Mouse (Mus musculus) kidney, postnatal 0 days (tissue): ENCODE results near the gene Nfia. TPM values are rescaled to one million over a fixed set of nuclear protein-coding genes. Genes with fewer than 3 reads are reported as not detected.

ENCODE experiments used
- ATAC-seq: fragments of 200-750 bp; cut with Nextera tagmentation; replicated peaks from 2 replicates; pipeline ENCODE4 v1.8.0; 2017; ENCODE audit warnings: low read depth, moderate number of reproducible peaks, moderate TSS enrichment, moderate library complexity; ENCODE audit not compliant: low FRiP score
- DNase-seq: peaks from one replicate; pipeline ENCODE4 v3.0.0-alpha.2; 2016; ENCODE audit warnings: low spot score
- H3K27ac ChIP-seq: fragments of 300-500 bp; sonication (generic); 2 replicates; pipeline ENCODE4 v1.5.1; 2014; ENCODE audit warnings: mild to moderate bottlenecking
- H3K27me3 ChIP-seq: fragments of 300-500 bp; sonication (generic); 2 replicates; pipeline ENCODE4 v1.6.1; 2014; ENCODE audit warnings: low read length, mixed read lengths; ENCODE audit not compliant: insufficient read depth
- H3K36me3 ChIP-seq: fragments of 300-500 bp; sonication (generic); 2 replicates; pipeline ENCODE4 v1.6.1; 2014; ENCODE audit warnings: low read length, mixed read lengths; ENCODE audit not compliant: insufficient read depth
- H3K4me1 ChIP-seq: fragments of 300-500 bp; sonication (generic); replicated peaks from 2 replicates; pipeline ENCODE4 v1.6.1; 2014; ENCODE audit warnings: antibody characterized with exemption, low read length, mixed read lengths; ENCODE audit not compliant: insufficient read depth
- H3K4me2 ChIP-seq: fragments of 300-500 bp; sonication (generic); 2 replicates; pipeline ENCODE4 v1.6.1; 2014; ENCODE audit warnings: mild to moderate bottlenecking, low read length, moderate library complexity, mixed read lengths
- H3K4me3 ChIP-seq: fragments of 300-500 bp; sonication (generic); replicated peaks from 2 replicates; pipeline ENCODE4 v1.5.1; 2014; ENCODE audit warnings: low read depth, low read length
- H3K9ac ChIP-seq: fragments of 300-500 bp; sonication (generic); 2 replicates; pipeline ENCODE4 v1.6.1; 2014; ENCODE audit warnings: low read depth, low read length
- H3K9me3 ChIP-seq: fragments of 300-500 bp; sonication (generic); replicated peaks from 2 replicates; pipeline ENCODE4 v1.6.1; 2016; ENCODE audit warnings: low read length, inconsistent platforms, mixed read lengths
- CTCF ChIP-seq: IDR thresholded peaks from 2 replicates; pipeline ENCODE4 v1.5.1; 2016; ENCODE audit warnings: antibody characterized with exemption, low read depth, mild to moderate bottlenecking, moderate library complexity
- WGBS: fragments of 180-500 bp; shearing (Covaris S2); extraction: QIAGEN DNeasy Blood & Tissue Kit; methylation state at CpG from one replicate; pipeline ENCODE4 v1.1.7; 2014; 5-methylcytosine and 5-hydroxymethylcytosine counted together
- polyA plus RNA-seq: library from polyadenylated mRNA; unstranded; fragments of >200 nt; fragmentation: Nextera tagmentation; extraction: Ambion mirVana; gene quantifications from 2 replicates; pipeline ENCODE4 v1.2.1, GENCODE M21; 2015

Gene Nfia
- polyA plus RNA-seq, 1 experiment from 2014 or later = 25.9 TPM

GRCm38 (mm10) chr4:97991880-97992279 lies 219.3 kb downstream of the Nfia start:
- peaks cover 10% of the 10 kb centered on the region for H3K4me1 ChIP-seq
- no peak overlapping the region for H3K27ac ChIP-seq
- no peak for ATAC-seq
- no peak overlapping the region for H3K9ac ChIP-seq
- no peak overlapping the region for H3K4me3 ChIP-seq
- no peak for DNase-seq
- no peaks in the 10 kb centered on the region for H3K36me3 ChIP-seq
- H3K9me3 ChIP-seq = no peaks in the 10 kb centered on the region
- no peak for TF ChIP-seq CTCF
- no peak overlapping the region for H3K4me2 ChIP-seq
- WGBS = 49% methylated on average over 3 of the region's 3 CpGs
- H3K27me3 ChIP-seq = no peaks in the 10 kb centered on the region

- DNase-seq (no peak), ATAC-seq (no peak)
- 86% methylated on average over 8 of the region's 8 CpGs for WGBS
- H3K9me3 ChIP-seq = no peaks in the 10 kb centered on the region
- no peaks in the 10 kb centered on the region for H3K27me3 ChIP-seq
- no peak overlapping the region for H3K9ac ChIP-seq
- H3K27ac ChIP-seq = no peak overlapping the region
- H3K4me2 ChIP-seq = no peak overlapping the region
- no peak for TF ChIP-seq CTCF
- H3K4me3 ChIP-seq = no peak overlapping the region
- H3K4me1 ChIP-seq = peaks cover 4% of the 10 kb centered on the region
- no peaks in the 10 kb centered on the region for H3K36me3 ChIP-seq
These were observed 223.6 kb downstream of the Nfia start for GRCm38 (mm10) chr4:97995911-97996712.

- Histone ChIP-seq H3K9ac (no peak overlapping the region), H3K36me3 (no peaks in the 10 kb centered on the region), H3K27me3 (no peaks in the 10 kb centered on the region), H3K4me2 (no peak overlapping the region), H3K4me3 (no peak overlapping the region), H3K4me1 (peaks cover 4% of the 10 kb centered on the region), H3K9me3 (no peaks in the 10 kb centered on the region), H3K27ac (no peak overlapping the region)
- 81% methylated on average over 11 of the region's 11 CpGs for WGBS
- no peak for ATAC-seq
- DNase-seq = no peak
- no peak for TF ChIP-seq CTCF
These were observed 224.8 kb downstream of the Nfia start for GRCm38 (mm10) chr4:97997151-97997817.

GRCm38 (mm10) chr4:98002206-98002605 lies 229.7 kb downstream of the Nfia start:
- Histone ChIP-seq H3K9me3 (no peaks in the 10 kb centered on the region), H3K4me2 (no peak overlapping the region), H3K4me3 (no peak overlapping the region), H3K27me3 (no peaks in the 10 kb centered on the region), H3K4me1 (peaks cover 14% of the 10 kb centered on the region; the same call in 1 of the 2 replicates), H3K9ac (no peak overlapping the region), H3K27ac (no peak overlapping the region), H3K36me3 (no peaks in the 10 kb centered on the region)
- no peak for TF ChIP-seq CTCF
- no peak for ATAC-seq
- no peak for DNase-seq
- 77% methylated on average over 5 of the region's 5 CpGs for WGBS

GRCm38 (mm10) chr4:98003323-98004107 lies 231.0 kb downstream of the Nfia start:
- H3K4me1 ChIP-seq = peaks cover 14% of the 10 kb centered on the region; the same call in 1 of the 2 replicates
- H3K9ac ChIP-seq = no peak overlapping the region
- H3K4me2 ChIP-seq = peak overlapping the region; percentile 30; the same call in 1 of the 2 replicates
- H3K27me3 ChIP-seq = no peaks in the 10 kb centered on the region
- H3K9me3 ChIP-seq = no peaks in the 10 kb centered on the region
- H3K36me3 ChIP-seq = no peaks in the 10 kb centered on the region
- peak; percentile 50; the same call in 1 of the 2 replicates for ATAC-seq
- TF ChIP-seq CTCF = 0 out of 2 replicates have a peak, but pooled peaks have one; percentile 1
- DNase-seq = peak; percentile 57
- peak overlapping the region; percentile 85 for H3K27ac ChIP-seq
- 19% methylated on average over 12 of the region's 12 CpGs for WGBS
- no peak overlapping the region for H3K4me3 ChIP-seq

GRCm38 (mm10) chr4:98004108-98004625 lies 231.6 kb downstream of the Nfia start:
- WGBS = 8% methylated on average over 11 of the region's 11 CpGs
- H3K4me2 ChIP-seq = peak overlapping the region; percentile 30; the same call in 1 of the 2 replicates
- H3K9me3 ChIP-seq = no peaks in the 10 kb centered on the region
- no peak overlapping the region for H3K4me3 ChIP-seq
- DNase-seq = peak; percentile 89
- H3K27ac ChIP-seq = peak overlapping the region; percentile 85
- H3K27me3 ChIP-seq = no peaks in the 10 kb centered on the region
- H3K36me3 ChIP-seq = no peaks in the 10 kb centered on the region
- TF ChIP-seq CTCF = peak; percentile 66
- no peak overlapping the region for H3K9ac ChIP-seq
- H3K4me1 ChIP-seq = peaks cover 14% of the 10 kb centered on the region; the same call in 1 of the 2 replicates
- ATAC-seq = peak; percentile 88
